Mouse (Mus musculus) olfactory bulb, adult 2 months (tissue): ENCODE measurements around the gene Lce1i.

Source experiments
- CTCF ChIP-seq: fragments of 200-500 bp; IDR thresholded peaks from 2 replicates; pipeline ENCODE4 v1.5.1; 2012; ENCODE audit warnings: low read depth, mild to moderate bottlenecking, low read length, moderate library complexity; ENCODE audit not compliant: insufficient read depth
- POLR2A ChIP-seq: fragments of 200-500 bp; IDR thresholded peaks from 2 replicates; pipeline ENCODE4 v1.6.1; 2012; ENCODE audit warnings: mild to moderate bottlenecking, low read depth, low read length, moderate library complexity; ENCODE audit not compliant: insufficient read depth

DNA sequence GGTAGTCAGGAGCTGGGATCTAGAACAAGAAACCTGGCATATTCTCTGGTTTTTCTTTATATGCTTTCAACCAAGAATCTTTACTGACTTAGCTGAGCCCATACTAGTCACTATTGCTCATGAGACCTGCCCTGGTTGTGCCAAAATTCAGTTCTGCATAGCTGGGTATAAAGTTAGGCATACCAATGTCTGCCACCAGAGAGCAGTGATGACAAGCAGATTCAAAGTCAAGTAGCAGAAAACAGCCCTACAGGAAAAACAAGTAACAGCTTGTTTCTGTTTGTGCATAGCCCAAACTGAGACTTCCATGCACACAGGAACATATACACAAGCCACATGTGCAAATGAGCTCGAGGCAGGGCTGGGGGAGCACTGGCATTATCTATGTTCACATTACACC lies 47.1 kb upstream of the Lce1i start:
- TF ChIP-seq CTCF (no peak), POLR2A (no peak)
